Mouse (Mus musculus): ENCODE results near the gene Setd5. TPM values are rescaled to one million over a fixed set of nuclear protein-coding genes. Genes with fewer than 3 reads are reported as not detected.
A peak's percentile ranks its signal among the peaks of the same experiment; 100 is the strongest.

Setd5 gene
- polyA plus RNA-seq, 1 experiment from 2014 or later = 63.1 TPM

DNA sequence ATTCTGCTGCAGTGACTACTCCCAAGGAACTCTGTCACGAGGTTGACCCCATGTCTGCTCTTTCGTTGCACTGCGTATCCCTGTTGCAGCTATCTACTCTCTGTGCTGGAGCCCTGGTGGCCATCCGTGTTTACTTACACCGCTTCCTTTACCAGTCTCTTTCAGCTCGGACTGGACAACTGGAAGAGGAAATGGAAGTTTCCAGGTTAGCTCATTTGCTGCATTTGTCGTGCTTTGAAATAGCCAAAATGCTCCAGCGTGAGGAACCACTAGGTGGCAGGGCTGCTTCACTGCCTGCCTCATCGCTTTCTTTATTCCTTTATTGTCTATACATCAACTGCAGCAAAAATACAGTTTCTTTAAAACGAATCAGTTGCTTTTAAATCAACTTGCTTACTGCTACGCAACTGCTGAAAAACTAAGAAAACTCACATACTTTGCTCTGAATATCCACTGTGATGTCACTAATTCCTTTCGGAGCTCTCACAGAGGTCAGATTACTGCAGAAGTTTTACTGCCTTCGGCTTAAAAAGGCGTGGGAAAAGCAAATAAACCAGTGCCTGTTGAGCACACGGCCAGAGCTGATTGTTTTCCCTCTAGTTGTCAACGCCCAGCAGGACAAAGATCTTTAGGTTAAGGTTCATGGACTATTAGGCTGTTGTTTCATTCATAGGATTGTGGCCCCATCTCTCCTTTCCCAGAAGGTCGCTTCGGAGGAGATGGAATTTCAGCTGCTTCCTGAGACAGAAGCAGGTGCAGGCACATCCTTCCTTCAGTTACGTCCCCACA, 39.0 kb upstream of the Setd5 start:
- H3K36me3 ChIP-seq (ENCODE audit: control insufficient read depth, insufficient read depth, low read length) = no peaks in the 10 kb centered on the region
- peak overlapping the region; percentile 56; the same call in 1 of the 2 replicates for H3K27ac ChIP-seq (ENCODE audit: low read depth, low read length)
- ATAC-seq (ENCODE audit: low read depth) = peak; percentile 46
- peak overlapping the region; percentile 8; the same call in 1 of the 2 replicates for H3K4me3 ChIP-seq (ENCODE audit: low read depth, low read length)
- 6% methylated on average over 19 of the region's 19 CpGs for WGBS
- no peaks in the 10 kb centered on the region for H3K27me3 ChIP-seq (ENCODE audit: control insufficient read depth, insufficient read depth, low read length)
- peak overlapping the region; percentile 50 for H3K4me2 ChIP-seq (ENCODE audit: low read depth, low read length)
- no peaks in the 10 kb centered on the region for H3K9me3 ChIP-seq (ENCODE audit: control insufficient read depth, low read length)
- H3K4me1 ChIP-seq (ENCODE audit: control insufficient read depth, insufficient read depth, low read length) = peaks cover 6% of the 10 kb centered on the region; the same call in 1 of the 2 replicates
- H3K9ac ChIP-seq (replicated peaks; ENCODE audit: low read depth, low read length) = no peak overlapping the region

DNA sequence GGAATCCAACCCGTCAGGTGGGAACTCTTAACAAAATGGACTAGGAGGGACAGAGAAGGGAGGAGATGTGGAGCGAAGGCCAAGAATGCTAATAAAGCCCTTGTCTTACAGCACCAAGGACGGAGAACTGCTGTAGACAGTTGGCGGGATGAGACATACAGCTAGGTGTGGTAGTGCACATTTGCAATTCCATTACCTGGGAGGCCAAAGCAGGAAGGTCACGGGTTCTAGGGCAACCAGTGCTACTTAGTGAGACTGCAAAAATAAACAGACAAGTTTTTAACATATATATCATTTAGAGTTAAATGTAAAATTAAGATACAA, 38.5 kb upstream of the Setd5 start:
- H3K9ac ChIP-seq (replicated peaks; ENCODE audit: low read depth, low read length) = no peak overlapping the region
- peaks cover 6% of the 10 kb centered on the region; the same call in 1 of the 2 replicates for H3K4me1 ChIP-seq (ENCODE audit: control insufficient read depth, insufficient read depth, low read length)
- H3K27me3 ChIP-seq (ENCODE audit: control insufficient read depth, insufficient read depth, low read length) = no peaks in the 10 kb centered on the region
- 0 out of 2 replicates have a peak overlapping the region, but pooled peaks have one; percentile 56 for H3K27ac ChIP-seq (ENCODE audit: low read depth, low read length)
- WGBS = 30% methylated on average over 5 of the region's 5 CpGs
- peak overlapping the region; percentile 50; the same call in 1 of the 2 replicates for H3K4me2 ChIP-seq (ENCODE audit: low read depth, low read length)
- no peak overlapping the region for H3K4me3 ChIP-seq (ENCODE audit: low read depth, low read length)
- ATAC-seq (ENCODE audit: low read depth) = 0 out of 2 replicates have a peak, but pooled peaks have one; percentile 11
- H3K9me3 ChIP-seq (ENCODE audit: control insufficient read depth, low read length) = no peaks in the 10 kb centered on the region
- no peaks in the 10 kb centered on the region for H3K36me3 ChIP-seq (ENCODE audit: control insufficient read depth, insufficient read depth, low read length)

GRCm38 (mm10) chr6:113040319-113040718, 36.8 kb upstream of the Setd5 start:
- Histone ChIP-seq H3K4me2 (ENCODE audit: low read depth, low read length) (no peak overlapping the region), H3K4me3 (ENCODE audit: low read depth, low read length) (no peak overlapping the region), H3K4me1 (ENCODE audit: control insufficient read depth, insufficient read depth, low read length) (peaks cover 10% of the 10 kb centered on the region; the same call in 1 of the 2 replicates), H3K27me3 (ENCODE audit: control insufficient read depth, insufficient read depth, low read length) (no peaks in the 10 kb centered on the region), H3K27ac (ENCODE audit: low read depth, low read length) (no peak overlapping the region), H3K36me3 (ENCODE audit: control insufficient read depth, insufficient read depth, low read length) (no peaks in the 10 kb centered on the region), H3K9me3 (ENCODE audit: control insufficient read depth, low read length) (no peaks in the 10 kb centered on the region), H3K9ac (replicated peaks; ENCODE audit: low read depth, low read length) (no peak overlapping the region)
- ATAC-seq (ENCODE audit: low read depth) = no peak
- 93% methylated on average over 2 of the region's 2 CpGs for whole genome bisulfite sequencing

DNA sequence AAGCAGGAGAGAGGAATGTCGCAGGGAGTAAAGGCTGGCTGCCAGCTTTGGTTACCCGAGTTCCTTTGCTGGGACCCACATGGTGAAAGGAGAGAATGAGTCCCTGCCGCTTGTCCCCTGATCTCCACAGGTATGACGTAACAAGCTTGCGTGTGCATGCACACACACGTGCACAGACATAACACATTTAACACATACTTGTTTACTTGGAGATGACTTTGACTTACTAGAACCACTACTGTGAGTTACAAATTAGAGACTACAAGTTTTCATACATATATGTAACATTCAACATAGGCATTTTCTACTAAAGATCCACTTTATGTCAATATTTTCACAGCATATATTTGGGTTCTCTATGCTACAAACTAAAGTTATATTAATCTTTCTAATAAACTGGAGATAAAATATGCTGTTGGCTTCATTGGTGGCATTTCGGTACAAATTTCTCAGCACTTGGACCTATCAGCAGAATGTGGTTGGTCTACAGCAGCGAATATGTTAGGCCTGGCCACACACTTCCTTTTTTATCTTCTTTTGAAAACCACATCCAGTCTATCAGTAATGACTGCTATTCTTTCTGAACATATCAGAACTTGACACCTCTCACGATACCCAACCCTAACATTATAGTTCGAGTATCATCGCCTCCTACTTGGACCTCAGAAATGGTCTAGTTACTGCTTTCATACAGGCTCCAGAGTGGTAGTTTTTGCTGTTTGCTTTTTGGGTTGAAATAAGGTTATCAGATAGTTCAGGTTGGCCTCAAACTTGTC, 35.8 kb upstream of the Setd5 start:
- ATAC-seq (ENCODE audit: low read depth) = no peak
- Histone ChIP-seq H3K4me3 (ENCODE audit: low read depth, low read length) (no peak overlapping the region), H3K9ac (replicated peaks; ENCODE audit: low read depth, low read length) (no peak overlapping the region), H3K27ac (ENCODE audit: low read depth, low read length) (no peak overlapping the region), H3K4me2 (ENCODE audit: low read depth, low read length) (no peak overlapping the region), H3K9me3 (ENCODE audit: control insufficient read depth, low read length) (no peaks in the 10 kb centered on the region), H3K4me1 (ENCODE audit: control insufficient read depth, insufficient read depth, low read length) (peaks cover 10% of the 10 kb centered on the region; the same call in 1 of the 2 replicates), H3K36me3 (ENCODE audit: control insufficient read depth, insufficient read depth, low read length) (no peaks in the 10 kb centered on the region), H3K27me3 (ENCODE audit: control insufficient read depth, insufficient read depth, low read length) (no peaks in the 10 kb centered on the region)
- WGBS = 88% methylated on average over 11 of the region's 11 CpGs

GRCm38 (mm10) chr6:113045575-113045974, 31.6 kb upstream of the Setd5 start:
- H3K9ac ChIP-seq (replicated peaks; ENCODE audit: low read depth, low read length) = peak overlapping the region; percentile 53
- H3K4me1 ChIP-seq (ENCODE audit: control insufficient read depth, insufficient read depth, low read length) = peaks cover 13% of the 10 kb centered on the region
- peak overlapping the region; percentile 69 for H3K4me2 ChIP-seq (ENCODE audit: low read depth, low read length)
- peak; percentile 65 for ATAC-seq (ENCODE audit: low read depth)
- WGBS = 1% methylated on average over 11 of the region's 11 CpGs
- peak overlapping the region; percentile 70 for H3K4me3 ChIP-seq (ENCODE audit: low read depth, low read length)
- H3K27me3 ChIP-seq (ENCODE audit: control insufficient read depth, insufficient read depth, low read length) = no peaks in the 10 kb centered on the region
- peaks cover 6% of the 10 kb centered on the region; the same call in 1 of the 2 replicates for H3K36me3 ChIP-seq (ENCODE audit: control insufficient read depth, insufficient read depth, low read length)
- no peaks in the 10 kb centered on the region for H3K9me3 ChIP-seq (ENCODE audit: control insufficient read depth, low read length)
- peak overlapping the region; percentile 88 for H3K27ac ChIP-seq (ENCODE audit: low read depth, low read length)

GRCm38 (mm10) chr6:113046041-113046975, 30.9 kb upstream of the Setd5 start, which contains the start of gene Thumpd3:
Thumpd3 (plus strand) TSS chr6:113046225.
- H3K4me1 ChIP-seq (ENCODE audit: control insufficient read depth, insufficient read depth, low read length) = peaks cover 13% of the 10 kb centered on the region
- H3K9ac ChIP-seq (replicated peaks; ENCODE audit: low read depth, low read length) = peak within 1 kb of the TSS; percentile 62
- peak within 1 kb of the TSS; percentile 69 for H3K4me2 ChIP-seq (ENCODE audit: low read depth, low read length)
- peak; percentile 100 for ATAC-seq (ENCODE audit: low read depth)
- peaks cover 10% of the 10 kb centered on the region for H3K36me3 ChIP-seq (ENCODE audit: control insufficient read depth, insufficient read depth, low read length)
- H3K4me3 ChIP-seq (ENCODE audit: low read depth, low read length) = peak within 1 kb of the TSS; percentile 70
- no peaks in the 10 kb centered on the region for H3K9me3 ChIP-seq (ENCODE audit: control insufficient read depth, low read length)
- WGBS = under 1% methylated on average over 59 of the region's 59 CpGs
- no peaks in the 10 kb centered on the region for H3K27me3 ChIP-seq (ENCODE audit: control insufficient read depth, insufficient read depth, low read length)
- H3K27ac ChIP-seq (ENCODE audit: low read depth, low read length) = peak within 1 kb of the TSS; percentile 88

- H3K9ac ChIP-seq (replicated peaks; ENCODE audit: low read depth, low read length) = no peak overlapping the region
- no peaks in the 10 kb centered on the region for H3K9me3 ChIP-seq (ENCODE audit: control insufficient read depth, low read length)
- H3K27ac ChIP-seq (ENCODE audit: low read depth, low read length) = no peak overlapping the region
- H3K4me1 ChIP-seq (ENCODE audit: control insufficient read depth, insufficient read depth, low read length) = peaks cover 13% of the 10 kb centered on the region
- 66% methylated on average over 15 of the region's 15 CpGs for WGBS
- peak overlapping the region; percentile 69 for H3K4me2 ChIP-seq (ENCODE audit: low read depth, low read length)
- peak overlapping the region; percentile 70 for H3K4me3 ChIP-seq (ENCODE audit: low read depth, low read length)
- ATAC-seq (ENCODE audit: low read depth) = no peak
- H3K27me3 ChIP-seq (ENCODE audit: control insufficient read depth, insufficient read depth, low read length) = no peaks in the 10 kb centered on the region
- peaks cover 13% of the 10 kb centered on the region for H3K36me3 ChIP-seq (ENCODE audit: control insufficient read depth, insufficient read depth, low read length)
These were observed 30.0 kb upstream of the Setd5 start for GRCm38 (mm10) chr6:113047016-113047746.

- no peaks in the 10 kb centered on the region for H3K27me3 ChIP-seq (ENCODE audit: control insufficient read depth, insufficient read depth, low read length)
- no peak overlapping the region for H3K9ac ChIP-seq (replicated peaks; ENCODE audit: low read depth, low read length)
- H3K4me1 ChIP-seq (ENCODE audit: control insufficient read depth, insufficient read depth, low read length) = peaks cover 13% of the 10 kb centered on the region
- no peak overlapping the region for H3K4me3 ChIP-seq (ENCODE audit: low read depth, low read length)
- no peak overlapping the region for H3K27ac ChIP-seq (ENCODE audit: low read depth, low read length)
- H3K4me2 ChIP-seq (ENCODE audit: low read depth, low read length) = no peak overlapping the region
- H3K9me3 ChIP-seq (ENCODE audit: control insufficient read depth, low read length) = no peaks in the 10 kb centered on the region
- 100% methylated on average over 2 of the region's 2 CpGs for WGBS
- ATAC-seq (ENCODE audit: low read depth) = no peak
- peaks cover 13% of the 10 kb centered on the region for H3K36me3 ChIP-seq (ENCODE audit: control insufficient read depth, insufficient read depth, low read length)
These were observed 28.8 kb upstream of the Setd5 start for GRCm38 (mm10) chr6:113048371-113048770.
